Mouse (Mus musculus) megakaryocyte progenitor cell, adult 5-6 weeks (primary cell): ENCODE data around the gene Cfap100. TPM values are rescaled to one million over a fixed set of nuclear protein-coding genes. Genes with fewer than 3 reads are reported as not detected.

Source experiments
- ATAC-seq: replicated peaks from 2 replicates; pipeline ENCODE4 v1.8.0; 2016; ENCODE audit warnings: mild to moderate bottlenecking, moderate TSS enrichment, inconsistent platforms; ENCODE audit not compliant: poor library complexity
- total RNA-seq, 2 experiments: library from RNA; stranded (forward) in 1 of 2; stranded (reverse) in 1 of 2; fragments of 157-497, 149-512 nt in 1 of 2; fragments of 200-1000 nt in 1 of 2; gene quantifications; 2 replicates each; pipeline versions ENCODE4 v1.2.3 to v1.2.4; 2015 to 2017

Cfap100 gene
- total RNA-seq, 2 experiments from 2014 or later, result not detected

- ATAC-seq, result 0 out of 2 replicates have a peak, but pooled peaks have one; percentile 2
Observed at GRCm38 (mm10) chr6:90461771-90462170, 33.2 kb upstream of the Cfap100 start.

- ATAC-seq, result no peak
Observed at GRCm38 (mm10) chr6:90461181-90461580, 32.6 kb upstream of the Cfap100 start.

- ATAC-seq, result no peak
Observed at GRCm38 (mm10) chr6:90457421-90457820, 28.8 kb upstream of the Cfap100 start.

- ATAC-seq, result no peak
Observed at GRCm38 (mm10) chr6:90453751-90454150, 25.2 kb upstream of the Cfap100 start.

GRCm38 (mm10) chr6:90452603-90453002 lies 24.0 kb upstream of the Cfap100 start:
- no peak for ATAC-seq

GRCm38 (mm10) chr6:90451512-90451911 lies 22.9 kb upstream of the Cfap100 start:
- no peak for ATAC-seq

- no peak for ATAC-seq
Observed at GRCm38 (mm10) chr6:90450697-90451096, 22.1 kb upstream of the Cfap100 start.

GRCm38 (mm10) chr6:90450179-90450578 lies 21.6 kb upstream of the Cfap100 start:
- ATAC-seq, result peak; percentile 57; the same call in 1 of the 2 replicates

GRCm38 (mm10) chr6:90446883-90447282 lies 18.3 kb upstream of the Cfap100 start:
- ATAC-seq, result no peak

- no peak for ATAC-seq
Observed at GRCm38 (mm10) chr6:90437041-90437440, 8.4 kb upstream of the Cfap100 start.

- no peak for ATAC-seq
Observed at GRCm38 (mm10) chr6:90436192-90436907, 7.8 kb upstream of the Cfap100 start.

GRCm38 (mm10) chr6:90435195-90435618 lies 6.6 kb upstream of the Cfap100 start:
- ATAC-seq, result peak; percentile 97

GRCm38 (mm10) chr6:90434687-90435086 lies 6.1 kb upstream of the Cfap100 start:
- no peak for ATAC-seq

- no peak for ATAC-seq
Observed at GRCm38 (mm10) chr6:90431487-90431886, 2.9 kb upstream of the Cfap100 start.

GRCm38 (mm10) chr6:90429911-90430310 lies 1.3 kb upstream of the Cfap100 start:
- no peak for ATAC-seq

- no peak for ATAC-seq
Observed at GRCm38 (mm10) chr6:90426003-90426402, 2.6 kb downstream of the Cfap100 start.

GRCm38 (mm10) chr6:90425361-90425760 lies 3.2 kb downstream of the Cfap100 start:
- ATAC-seq, result no peak

- ATAC-seq, result peak; percentile 99
Observed at GRCm38 (mm10) chr6:90422565-90422964, 6.0 kb downstream of the Cfap100 start.

GRCm38 (mm10) chr6:90411926-90412325 lies 16.7 kb downstream of the Cfap100 start:
- ATAC-seq, result no peak

GRCm38 (mm10) chr6:90410972-90411371 lies 17.6 kb downstream of the Cfap100 start:
- ATAC-seq, result no peak

GRCm38 (mm10) chr6:90408632-90409031 lies 20.0 kb downstream of the Cfap100 start:
- no peak for ATAC-seq

GRCm38 (mm10) chr6:90397291-90397690 lies 31.3 kb downstream of the Cfap100 start:
- ATAC-seq, result no peak

- ATAC-seq, result no peak
Observed at GRCm38 (mm10) chr6:90395751-90396150, 32.8 kb downstream of the Cfap100 start.
